Mouse (Mus musculus): ENCODE results near the gene Cnpy1. TPM values are rescaled to one million over a fixed set of nuclear protein-coding genes. Genes with fewer than 3 reads are reported as not detected.

The Cnpy1 gene
- 0.21 and 0.39 TPM in 2 replicates for polyA plus RNA-seq (2015; fragmentation: Nextera tagmentation; extraction: Ambion mirVana)

GRCm38 (mm10) chr5:28245574-28245973 lies at the start of gene Cnpy1:
Cnpy1 (minus strand) TSS chr5:28245806.
- no peak for ATAC-seq (ENCODE audit: insufficient read depth, low FRiP score, low read depth)
- H3K27me3 ChIP-seq (replicated peaks), result no peaks in the 10 kb centered on the region
- no peak within 1 kb of the TSS for H3K4me2 ChIP-seq
- H3K4me1 ChIP-seq, result no peaks in the 10 kb centered on the region
- H3K4me3 ChIP-seq (replicated peaks), result no peak within 1 kb of the TSS
- H3K27ac ChIP-seq, result no peak within 1 kb of the TSS
- H3K36me3 ChIP-seq, result no peaks in the 10 kb centered on the region
- WGBS, result 65% methylated on average over 11 of the region's 11 CpGs
- H3K9ac ChIP-seq, result no peak within 1 kb of the TSS
- H3K9me3 ChIP-seq, result no peaks in the 10 kb centered on the region

GRCm38 (mm10) chr5:28293990-28294389 lies 48.4 kb upstream of the Cnpy1 start:
- H3K4me3 ChIP-seq (replicated peaks), result no peak overlapping the region
- H3K9me3 ChIP-seq, result no peaks in the 10 kb centered on the region
- no peak overlapping the region for H3K4me2 ChIP-seq
- H3K36me3 ChIP-seq, result no peaks in the 10 kb centered on the region
- no peak overlapping the region for H3K9ac ChIP-seq
- no peaks in the 10 kb centered on the region for H3K27me3 ChIP-seq (replicated peaks)
- H3K4me1 ChIP-seq, result no peaks in the 10 kb centered on the region
- H3K27ac ChIP-seq, result no peak overlapping the region
- ATAC-seq (ENCODE audit: insufficient read depth, low FRiP score, low read depth), result no peak
- 8% methylated on average over 6 of the region's 6 CpGs for WGBS

DNA sequence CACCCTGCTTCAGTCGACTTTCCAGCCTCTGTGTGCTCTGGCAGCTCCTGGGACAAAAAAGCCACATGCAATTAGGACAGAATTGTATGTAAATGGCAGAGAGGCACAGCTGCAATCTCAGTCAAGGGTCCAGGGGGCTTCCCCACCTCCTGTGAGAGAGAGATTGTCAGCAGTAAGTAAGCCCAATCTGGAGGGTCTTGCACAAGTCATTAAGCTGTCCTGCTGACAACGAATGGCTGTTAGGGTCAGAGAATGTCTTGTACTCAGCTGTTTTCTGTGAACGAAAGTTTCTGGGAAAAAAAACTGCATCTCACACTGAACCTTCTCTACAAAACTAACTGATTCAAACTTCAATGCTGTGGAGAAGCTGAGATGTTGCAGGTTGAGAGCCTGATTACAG lies 46.7 kb upstream of the Cnpy1 start:
- Histone ChIP-seq H3K27ac (no peak overlapping the region), H3K9me3 (no peaks in the 10 kb centered on the region), H3K4me2 (no peak overlapping the region), H3K9ac (no peak overlapping the region), H3K4me3 (replicated peaks) (no peak overlapping the region), H3K27me3 (replicated peaks) (no peaks in the 10 kb centered on the region), H3K4me1 (no peaks in the 10 kb centered on the region), H3K36me3 (no peaks in the 10 kb centered on the region)
- WGBS, result 23% methylated on average over 3 of the region's 3 CpGs
- ATAC-seq (ENCODE audit: insufficient read depth, low FRiP score, low read depth), result no peak

- Histone ChIP-seq H3K36me3 (no peaks in the 10 kb centered on the region), H3K4me1 (no peaks in the 10 kb centered on the region), H3K4me3 (replicated peaks) (no peak overlapping the region), H3K27me3 (replicated peaks) (no peaks in the 10 kb centered on the region), H3K4me2 (no peak overlapping the region), H3K27ac (no peak overlapping the region), H3K9me3 (no peaks in the 10 kb centered on the region), H3K9ac (no peak overlapping the region)
- ATAC-seq (ENCODE audit: insufficient read depth, low FRiP score, low read depth), result no peak
- WGBS, result 74% methylated on average over 5 of the region's 5 CpGs
These were observed 45.7 kb upstream of the Cnpy1 start for GRCm38 (mm10) chr5:28291118-28291850.

DNA sequence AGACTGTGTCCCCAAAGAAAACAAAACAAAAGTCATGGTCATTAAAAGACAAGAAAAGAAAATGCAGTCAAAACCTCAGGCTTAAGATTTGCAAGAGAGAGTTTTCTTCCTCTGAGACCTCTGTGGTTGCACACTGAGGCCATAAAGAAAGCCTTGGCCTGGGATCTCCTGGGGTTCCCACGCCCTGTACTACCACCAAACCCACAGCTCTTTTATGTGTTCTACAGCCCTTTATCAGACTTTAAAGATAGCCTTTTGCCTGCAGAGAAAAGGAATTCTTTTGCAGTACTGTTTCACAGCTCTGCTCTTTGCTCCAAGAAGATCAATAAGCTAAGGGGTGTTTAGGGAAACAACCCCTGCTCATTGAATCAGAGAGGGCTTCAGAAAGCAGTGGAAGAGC lies 45.0 kb upstream of the Cnpy1 start:
- no peak overlapping the region for H3K27ac ChIP-seq
- no peak for ATAC-seq (ENCODE audit: insufficient read depth, low FRiP score, low read depth)
- 48% methylated on average over 1 of the region's 1 CpGs for WGBS

GRCm38 (mm10) chr5:28289111-28289510 lies 43.5 kb upstream of the Cnpy1 start:
- ATAC-seq (ENCODE audit: insufficient read depth, low FRiP score, low read depth), result no peak
- H3K4me1 ChIP-seq, result no peaks in the 10 kb centered on the region
- no peaks in the 10 kb centered on the region for H3K27me3 ChIP-seq (replicated peaks)
- no peaks in the 10 kb centered on the region for H3K9me3 ChIP-seq
- 54% methylated on average over 3 of the region's 3 CpGs for WGBS
- H3K4me2 ChIP-seq, result no peak overlapping the region
- H3K9ac ChIP-seq, result no peak overlapping the region
- H3K4me3 ChIP-seq (replicated peaks), result no peak overlapping the region
- no peak overlapping the region for H3K27ac ChIP-seq
- H3K36me3 ChIP-seq, result no peaks in the 10 kb centered on the region

More for the DNA sequence above, 45.0 kb upstream of the Cnpy1 start:
- no peaks in the 10 kb centered on the region for H3K27me3 ChIP-seq (replicated peaks)
- no peak overlapping the region for H3K4me2 ChIP-seq
- H3K4me1 ChIP-seq, result no peaks in the 10 kb centered on the region
- H3K9me3 ChIP-seq, result no peaks in the 10 kb centered on the region
- no peak overlapping the region for H3K9ac ChIP-seq
- H3K36me3 ChIP-seq, result no peaks in the 10 kb centered on the region
- no peak overlapping the region for H3K4me3 ChIP-seq (replicated peaks)

DNA sequence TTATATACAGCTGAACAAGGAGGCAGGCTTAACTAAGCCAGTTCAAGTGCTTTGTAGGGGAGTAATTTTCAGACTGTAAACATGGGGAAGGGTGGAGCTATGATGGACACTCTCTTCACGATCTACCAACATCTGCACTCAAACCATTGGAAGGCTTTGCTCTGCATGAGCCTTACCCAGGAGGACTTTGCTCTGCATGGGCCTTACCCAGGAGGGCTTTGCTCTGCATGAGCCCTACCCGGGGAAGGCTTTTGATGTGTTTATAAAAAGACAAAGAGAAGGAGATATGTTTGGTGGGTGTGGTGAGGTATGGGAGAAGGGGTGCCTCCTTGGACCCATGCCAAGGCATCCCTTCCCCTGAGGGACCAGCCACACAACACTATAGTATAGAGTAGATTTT lies 31.7 kb upstream of the Cnpy1 start:
- H3K27ac ChIP-seq, result no peak overlapping the region
- no peak overlapping the region for H3K9ac ChIP-seq
- no peaks in the 10 kb centered on the region for H3K36me3 ChIP-seq
- H3K27me3 ChIP-seq (replicated peaks), result no peaks in the 10 kb centered on the region
- 47% methylated on average over 2 of the region's 2 CpGs for WGBS
- no peaks in the 10 kb centered on the region for H3K9me3 ChIP-seq
- H3K4me1 ChIP-seq, result no peaks in the 10 kb centered on the region
- no peak for ATAC-seq (ENCODE audit: insufficient read depth, low FRiP score, low read depth)
- H3K4me3 ChIP-seq (replicated peaks), result no peak overlapping the region
- H3K4me2 ChIP-seq, result no peak overlapping the region

DNA sequence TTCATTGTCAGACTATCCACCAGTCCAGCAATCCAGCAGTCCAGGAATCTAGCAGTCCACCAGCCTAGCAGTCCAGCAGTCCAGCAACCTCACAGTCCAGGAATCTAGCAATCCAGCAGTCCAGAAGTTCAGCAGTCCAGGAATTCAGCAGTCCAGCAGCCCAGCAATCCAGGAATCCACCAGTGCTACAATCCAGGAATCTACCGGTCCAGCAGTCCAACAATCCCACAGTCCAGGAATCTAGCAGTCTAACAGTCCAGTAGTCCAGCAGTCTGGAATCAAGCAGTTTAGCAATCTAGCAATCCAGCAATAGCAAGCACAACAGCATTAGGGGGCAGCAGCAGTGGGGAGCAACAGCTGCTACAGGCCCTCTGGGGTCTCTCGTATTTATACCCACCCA lies 27.2 kb upstream of the Cnpy1 start:
- Histone ChIP-seq H3K9ac (no peak overlapping the region), H3K36me3 (no peaks in the 10 kb centered on the region), H3K27me3 (replicated peaks) (no peaks in the 10 kb centered on the region), H3K4me1 (no peaks in the 10 kb centered on the region; the same call in 1 of the 2 replicates), H3K4me2 (no peak overlapping the region), H3K27ac (no peak overlapping the region), H3K4me3 (replicated peaks) (no peak overlapping the region), H3K9me3 (no peaks in the 10 kb centered on the region)
- ATAC-seq (ENCODE audit: insufficient read depth, low FRiP score, low read depth), result no peak
- WGBS, result 62% methylated on average over 2 of the region's 2 CpGs

GRCm38 (mm10) chr5:28269469-28269991 lies 23.9 kb upstream of the Cnpy1 start:
- H3K27me3 ChIP-seq (replicated peaks), result no peaks in the 10 kb centered on the region
- no peaks in the 10 kb centered on the region for H3K36me3 ChIP-seq
- 32% methylated on average over 6 of the region's 6 CpGs for WGBS
- no peaks in the 10 kb centered on the region; the same call in 1 of the 2 replicates for H3K4me1 ChIP-seq
- no peak overlapping the region for H3K4me3 ChIP-seq (replicated peaks)
- no peak overlapping the region for H3K27ac ChIP-seq
- no peak overlapping the region for H3K9ac ChIP-seq
- H3K9me3 ChIP-seq, result no peaks in the 10 kb centered on the region
- peak; percentile 50; the same call in 1 of the 2 replicates for ATAC-seq (ENCODE audit: insufficient read depth, low FRiP score, low read depth)
- H3K4me2 ChIP-seq, result no peak overlapping the region

- H3K27ac ChIP-seq, result no peak overlapping the region
- no peak overlapping the region for H3K9ac ChIP-seq
- WGBS, result 18% methylated on average over 2 of the region's 2 CpGs
- H3K27me3 ChIP-seq (replicated peaks), result no peaks in the 10 kb centered on the region
- no peak overlapping the region for H3K4me2 ChIP-seq
- no peaks in the 10 kb centered on the region for H3K9me3 ChIP-seq
- no peaks in the 10 kb centered on the region; the same call in 1 of the 2 replicates for H3K4me1 ChIP-seq
- H3K4me3 ChIP-seq (replicated peaks), result no peak overlapping the region
- no peaks in the 10 kb centered on the region for H3K36me3 ChIP-seq
- no peak for ATAC-seq (ENCODE audit: insufficient read depth, low FRiP score, low read depth)
These were observed 22.0 kb upstream of the Cnpy1 start for GRCm38 (mm10) chr5:28267576-28267975.

GRCm38 (mm10) chr5:28265653-28266052 lies 20.0 kb upstream of the Cnpy1 start:
- Histone ChIP-seq H3K4me1 (no peaks in the 10 kb centered on the region; the same call in 1 of the 2 replicates), H3K36me3 (no peaks in the 10 kb centered on the region), H3K4me3 (replicated peaks) (no peak overlapping the region), H3K9me3 (no peaks in the 10 kb centered on the region), H3K9ac (no peak overlapping the region), H3K27ac (no peak overlapping the region), H3K27me3 (replicated peaks) (no peaks in the 10 kb centered on the region), H3K4me2 (no peak overlapping the region)
- ATAC-seq (ENCODE audit: insufficient read depth, low FRiP score, low read depth), result no peak

DNA sequence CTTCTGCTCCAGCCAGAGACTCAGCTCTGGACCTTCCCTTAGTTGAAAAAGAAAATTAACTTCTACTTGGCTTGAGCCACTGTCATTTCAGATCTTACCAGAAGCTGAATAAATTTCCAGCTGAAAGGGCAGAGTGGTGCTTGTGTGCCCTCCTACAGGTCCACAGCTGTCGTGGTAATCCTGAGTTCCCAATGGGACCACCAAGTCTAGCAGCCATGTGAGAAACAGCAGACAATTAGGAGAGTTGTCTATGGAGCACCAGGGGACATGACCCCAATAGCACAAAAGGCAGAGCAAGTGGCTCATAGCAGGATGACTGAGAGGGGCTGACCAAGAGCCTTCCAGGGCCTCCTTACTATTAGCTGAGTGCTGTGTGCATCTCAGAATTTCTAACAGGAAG lies 18.2 kb upstream of the Cnpy1 start:
- no peaks in the 10 kb centered on the region for H3K36me3 ChIP-seq
- H3K9ac ChIP-seq, result no peak overlapping the region
- no peak for ATAC-seq (ENCODE audit: insufficient read depth, low FRiP score, low read depth)
- WGBS, result 54% methylated on average over 1 of the region's 1 CpGs
- H3K4me2 ChIP-seq, result no peak overlapping the region
- H3K9me3 ChIP-seq, result no peaks in the 10 kb centered on the region
- H3K27ac ChIP-seq, result no peak overlapping the region
- no peaks in the 10 kb centered on the region for H3K27me3 ChIP-seq (replicated peaks)
- no peak overlapping the region for H3K4me3 ChIP-seq (replicated peaks)
- no peaks in the 10 kb centered on the region for H3K4me1 ChIP-seq
